Mouse (Mus musculus) ES-E14 (cell line): ENCODE data around the gene Hmgcl. TPM values are rescaled to one million over a fixed set of nuclear protein-coding genes. Genes with fewer than 3 reads are reported as not detected.

Experiments used
- DNase-seq: peaks from one replicate; pipeline ENCODE4 v3.0.0-alpha.2; 2013; ENCODE audit warnings: low read depth, low spot score
- H3K27ac ChIP-seq: 2 replicates; pipeline ENCODE4 v1.5.1; 2012; ENCODE audit warnings: low read depth, mild to moderate bottlenecking, low read length, moderate library complexity, mixed read lengths; ENCODE audit not compliant: poor library complexity, insufficient read depth, severe bottlenecking
- H3K36me3 ChIP-seq: 2 replicates; pipeline ENCODE4 v1.6.1; 2012; ENCODE audit warnings: mild to moderate bottlenecking, low read length, moderate library complexity, mixed read lengths; ENCODE audit not compliant: control insufficient read depth, poor library complexity, insufficient read depth, severe bottlenecking
- H3K4me1 ChIP-seq, 2 experiments: fragments of 150-350 bp in 1 of 2; sonication (generic) in 1 of 2; 2 replicates each; pipeline ENCODE4 v1.6.1; 2012; ENCODE audit warnings: low read length in 2 of 2, mild to moderate bottlenecking in 1 of 2, mixed read lengths in 1 of 2; ENCODE audit not compliant: control insufficient read depth in 2 of 2, insufficient read depth in 2 of 2, poor library complexity in 1 of 2
- H3K4me3 ChIP-seq, 2 experiments: fragments of 150-350 bp in 1 of 2; sonication (generic) in 1 of 2; 2 replicates each; pipeline ENCODE4 v1.5.1; 2012; ENCODE audit warnings: low read length in 2 of 2, low read depth in 1 of 2, mild to moderate bottlenecking in 1 of 2, mixed read lengths in 1 of 2; ENCODE audit not compliant: insufficient read depth in 1 of 2, poor library complexity in 1 of 2, severe bottlenecking in 1 of 2
- H3K9ac ChIP-seq: 2 replicates; pipeline ENCODE4 v1.6.1; 2012; ENCODE audit warnings: low read depth, mild to moderate bottlenecking, low read length, mixed read lengths; ENCODE audit not compliant: poor library complexity, insufficient read depth, severe bottlenecking
- H3K9me3 ChIP-seq: fragments of 150-350 bp; sonication (generic); 2 replicates; pipeline ENCODE4 v1.6.1; 2012; ENCODE audit warnings: low read depth, mild to moderate bottlenecking, low read length; ENCODE audit not compliant: control insufficient read depth, insufficient read depth
- CHD2 ChIP-seq: IDR thresholded peaks from 2 replicates; pipeline ENCODE4 v1.6.1; 2014; ENCODE audit warnings: mild to moderate bottlenecking, low read depth, low read length, inconsistent platforms
- HCFC1 ChIP-seq: IDR thresholded peaks from 2 replicates; pipeline ENCODE4 v1.6.1; 2012; ENCODE audit warnings: low read length, inconsistent platforms, borderline replicate concordance; ENCODE audit not compliant: insufficient read depth
- MAFK ChIP-seq: IDR thresholded peaks from 2 replicates; pipeline ENCODE4 v1.6.1; 2014; ENCODE audit warnings: mild to moderate bottlenecking, low read depth, low read length, inconsistent platforms; ENCODE audit not compliant: insufficient read depth
- ZC3H11A ChIP-seq: IDR thresholded peaks from 2 replicates; pipeline ENCODE4 v1.6.1; 2012; ENCODE audit warnings: low read depth, mild to moderate bottlenecking, inconsistent platforms, low read length, borderline replicate concordance
- ZNF384 ChIP-seq: IDR thresholded peaks from 2 replicates; pipeline ENCODE4 v1.6.1; 2012; ENCODE audit warnings: low read depth, low read length, inconsistent platforms
- in situ Hi-C, 2 experiments: fragments of 600-800 bp; cut with MboI; formaldehyde crosslinking; loops; one replicate each; pipeline ENCODE4 v1.15.1; 2025; ENCODE audit warnings: low sequenced_read_pairs in 2 of 2, inconsistent platforms in 1 of 2; ENCODE audit not compliant: unreplicated experiment in 2 of 2
- total RNA-seq: library from RNA; depleted of rRNA; stranded (reverse); fragments of 300-350 nt; gene quantifications from 2 replicates; pipeline ENCODE4 v1.2.3, GENCODE M21; 2012; rRNA removed

Gene Hmgcl
- total RNA-seq, 1 experiment: 15.6 TPM

GRCm38 (mm10) chr4:136010586-136010985 lies 64.3 kb downstream of the Hmgcl start:
- H3K27ac ChIP-seq: no peak overlapping the region
- no peak overlapping the region for H3K4me3 ChIP-seq
- no peak overlapping the region for H3K9ac ChIP-seq
- no peaks in the 10 kb centered on the region for H3K9me3 ChIP-seq
- peaks cover 45% of the 10 kb centered on the region for H3K36me3 ChIP-seq
- H3K4me1 ChIP-seq: no peaks in the 10 kb centered on the region
- DNase-seq: no peak
- in situ Hi-C loops: no loop called here
- TF ChIP-seq ZC3H11A (no peak), MAFK (no peak), CHD2 (no peak), HCFC1 (no peak), ZNF384 (no peak)

Other genes with a start within 250 kb of the Hmgcl start
- 0.36 and 0.37 TPM in 2 replicates for gene Il22ra1, start 218.3 kb upstream of the Hmgcl start, total RNA-seq
- gene Myom3, start 186.7 kb upstream of the Hmgcl start, total RNA-seq: 0.85 and 0.95 TPM in 2 replicates
- 167 and 178 TPM in 2 replicates for gene Srsf10, start 90.7 kb upstream of the Hmgcl start, total RNA-seq
- gene Pnrc2, start 72.6 kb upstream of the Hmgcl start, total RNA-seq: 27.6 and 35.4 TPM in 2 replicates
- gene Cnr2, start 51.1 kb upstream of the Hmgcl start, total RNA-seq: 0.04 and 0.05 TPM in 2 replicates
- 69.8 and 124 TPM in 2 replicates for gene Fuca1, start 25.7 kb upstream of the Hmgcl start, total RNA-seq
- gene Gale, start 17.3 kb downstream of the Hmgcl start, total RNA-seq: 31.1 and 33.0 TPM in 2 replicates
- 23.8 and 33.0 TPM in 2 replicates for gene Lypla2, start 26.2 kb downstream of the Hmgcl start, total RNA-seq
- 35.3 and 41.6 TPM in 2 replicates for gene Pithd1, start 40.8 kb downstream of the Hmgcl start, total RNA-seq
- 14.0 and 21.4 TPM in 2 replicates for gene Eloa, start 75.3 kb downstream of the Hmgcl start, total RNA-seq
- gene Rpl11, start 107.0 kb downstream of the Hmgcl start, total RNA-seq: 1,283 and 1,442 TPM in 2 replicates
- 78.8 and 126 TPM in 2 replicates for gene Id3, start 197.0 kb downstream of the Hmgcl start, total RNA-seq
- 7.5 and 9.8 TPM in 2 replicates for gene E2f2, start 225.9 kb downstream of the Hmgcl start, total RNA-seq